Mouse (Mus musculus) layer of hippocampus, adult 2 months (tissue): ENCODE results near the gene Teddm1b. TPM values are rescaled to one million over a fixed set of nuclear protein-coding genes. Genes with fewer than 3 reads are reported as not detected.

Experiments used
- DNase-seq, 2 experiments: peaks; one replicate each; pipeline ENCODE4 v3.0.0; 2022; ENCODE audit warnings: low spot score in 2 of 2
- H3K27ac ChIP-seq: fragments of 200-600 bp; 2 replicates; pipeline ENCODE4 v1.8.1; 2022
- H3K4me3 ChIP-seq: fragments of 200-600 bp; 2 replicates; pipeline ENCODE4 v1.8.1; 2022; ENCODE audit warnings: mild to moderate bottlenecking
- CTCF ChIP-seq: fragments of 200-600 bp; conservative IDR thresholded peaks from 2 replicates; pipeline ENCODE4 v1.8.1; 2022; ENCODE audit warnings: antibody characterized with exemption, mild to moderate bottlenecking, moderate library complexity
- microRNA-seq, 2 experiments: library from miRNA; unstranded; fragments of <30 nt; microRNA quantifications; one replicate each; pipeline ENCODE4 v1.2.0; 2021
- total RNA-seq, 2 experiments: library from RNA; stranded (reverse); gene quantifications; 2 replicates each; pipeline ENCODE4 v1.2.3; 2021

The Teddm1b gene
- total RNA-seq, 2 experiments from 2014 or later = not detected

- no peak for DNase-seq
- H3K4me3 ChIP-seq = no peak overlapping the region
- TF ChIP-seq CTCF = no peak
- H3K27ac ChIP-seq = peak overlapping the region; percentile 64
These were observed 35.2 kb downstream of the Teddm1b start for GRCm38 (mm10) chr1:153909213-153909962.

- Histone ChIP-seq H3K27ac (peak overlapping the region; percentile 64), H3K4me3 (no peak overlapping the region)
- no peak for DNase-seq
- no peak for TF ChIP-seq CTCF
These were observed 35.8 kb downstream of the Teddm1b start for GRCm38 (mm10) chr1:153909963-153910291.

- Histone ChIP-seq H3K27ac (peak overlapping the region; percentile 64), H3K4me3 (no peak overlapping the region)
- no peak for DNase-seq
- no peak for TF ChIP-seq CTCF
These were observed 36.3 kb downstream of the Teddm1b start for GRCm38 (mm10) chr1:153910423-153910822.

- peak overlapping the region; percentile 64; the same call in 1 of the 2 replicates for H3K27ac ChIP-seq
- H3K4me3 ChIP-seq = no peak overlapping the region
- no peak for TF ChIP-seq CTCF
- DNase-seq = no peak
These were observed 37.2 kb downstream of the Teddm1b start for GRCm38 (mm10) chr1:153911276-153911795.

GRCm38 (mm10) chr1:153913869-153914268, 39.7 kb downstream of the Teddm1b start:
- no peak for TF ChIP-seq CTCF
- Histone ChIP-seq H3K4me3 (no peak overlapping the region), H3K27ac (peak overlapping the region; percentile 28; the same call in 1 of the 2 replicates)
- DNase-seq = no peak

- no peak for TF ChIP-seq CTCF
- DNase-seq = no peak
- H3K4me3 ChIP-seq = no peak overlapping the region
- no peak overlapping the region for H3K27ac ChIP-seq
These were observed 44.5 kb downstream of the Teddm1b start for GRCm38 (mm10) chr1:153918521-153919206.

- DNase-seq = no peak
- Histone ChIP-seq H3K4me3 (no peak overlapping the region), H3K27ac (no peak overlapping the region)
- no peak for TF ChIP-seq CTCF
These were observed 47.5 kb downstream of the Teddm1b start for GRCm38 (mm10) chr1:153921642-153922041.

GRCm38 (mm10) chr1:153922571-153923021, 48.5 kb downstream of the Teddm1b start:
- Histone ChIP-seq H3K27ac (no peak overlapping the region), H3K4me3 (no peak overlapping the region)
- DNase-seq = no peak
- no peak for TF ChIP-seq CTCF

- TF ChIP-seq CTCF = no peak
- Histone ChIP-seq H3K27ac (no peak overlapping the region), H3K4me3 (no peak overlapping the region)
- DNase-seq = no peak
These were observed 50.5 kb downstream of the Teddm1b start for GRCm38 (mm10) chr1:153924395-153925385.

Small RNA genes within 50 kb of the gene (microRNA-seq; reads per million reads assigned to microRNA genes)
- gene Mir8114 = 10.5 to 13.8 reads per million in 2 experiments

Other genes with a start within 250 kb of the Teddm1b start
- 10 to 100 TPM; 74.0 to 75.2 TPM for gene Rgs8, start 221.3 kb upstream of the Teddm1b start, total RNA-seq
- gene Rgs16, start 134.0 kb upstream of the Teddm1b start, total RNA-seq = 1 to 10 TPM; 5.5 TPM
- gene Rnasel, start 124.9 kb upstream of the Teddm1b start, total RNA-seq = 1 to 10 TPM; 6.5 to 6.7 TPM
- gene Rgsl1, start 30.2 kb upstream of the Teddm1b start, total RNA-seq = 1 to 10 TPM; 1.4 TPM
- gene Teddm1a, start 17.4 kb downstream of the Teddm1b start, total RNA-seq = not detected
- 1,000 to 10,000 TPM; 1,778 to 1,824 TPM for gene Glul, start 25.6 kb downstream of the Teddm1b start, total RNA-seq
- gene Teddm2, start 25.9 kb downstream of the Teddm1b start, total RNA-seq = 1 to 10 TPM; 2.2 to 2.4 TPM